Mouse (Mus musculus) stomach, embryonic 14.5 days (tissue): ENCODE measurements around the gene Aicda. TPM values are rescaled to one million over a fixed set of nuclear protein-coding genes. Genes with fewer than 3 reads are reported as not detected.

Source experiments
- ATAC-seq: fragments of 200-750 bp; cut with Nextera tagmentation; 2 replicates; pipeline ENCODE4 v1.8.0; 2017; ENCODE audit warnings: low read depth, moderate TSS enrichment; ENCODE audit not compliant: insufficient number of reproducible peaks, insufficient read depth, low FRiP score
- H3K27ac ChIP-seq: fragments of 300-500 bp; sonication (generic); 2 replicates; pipeline ENCODE4 v1.5.1; 2014; ENCODE audit warnings: mild to moderate bottlenecking, low read length, moderate library complexity, mixed read lengths
- H3K27me3 ChIP-seq: fragments of 300-500 bp; sonication (generic); 2 replicates; pipeline ENCODE4 v1.6.1; 2014; ENCODE audit warnings: low read length, control low read depth, mixed read lengths; ENCODE audit not compliant: control insufficient read depth, insufficient read depth
- H3K36me3 ChIP-seq: fragments of 300-500 bp; sonication (generic); 2 replicates; pipeline ENCODE4 v1.6.1; 2014; ENCODE audit warnings: mild to moderate bottlenecking, control low read depth, low read length, moderate library complexity, mixed read lengths; ENCODE audit not compliant: control insufficient read depth, insufficient read depth
- H3K4me1 ChIP-seq: fragments of 300-500 bp; sonication (generic); 2 replicates; pipeline ENCODE4 v1.6.1; 2014; ENCODE audit warnings: low read length, control low read depth, mixed read lengths; ENCODE audit not compliant: control insufficient read depth, insufficient read depth
- H3K4me2 ChIP-seq: fragments of 300-500 bp; sonication (generic); replicated peaks from 2 replicates; pipeline ENCODE4 v1.6.1; 2014; ENCODE audit warnings: low read depth, low read length, control low read depth
- H3K4me3 ChIP-seq: fragments of 300-500 bp; sonication (generic); 2 replicates; pipeline ENCODE4 v1.5.1; 2014; ENCODE audit warnings: low read depth, low read length, control low read depth
- H3K9ac ChIP-seq: fragments of 300-500 bp; sonication (generic); replicated peaks from 2 replicates; pipeline ENCODE4 v1.6.1; 2014; ENCODE audit warnings: low read depth, mild to moderate bottlenecking, control low read depth, low read length, moderate library complexity, mixed read lengths
- H3K9me3 ChIP-seq: fragments of 300-500 bp; sonication (generic); 2 replicates; pipeline ENCODE4 v1.6.1; 2016; ENCODE audit warnings: low read depth, low read length, control low read depth; ENCODE audit not compliant: control insufficient read depth
- WGBS: fragments of 180-500 bp; shearing (Covaris S2); extraction: QIAGEN DNeasy Blood & Tissue Kit; methylation state at CpG from one replicate; pipeline ENCODE4 v1.1.7; 2014; 5-methylcytosine and 5-hydroxymethylcytosine counted together
- polyA plus RNA-seq: library from polyadenylated mRNA; unstranded; fragments of >200 nt; fragmentation: Nextera tagmentation; extraction: Ambion mirVana; gene quantifications from 2 replicates; pipeline ENCODE4 v1.2.1, GENCODE M21; 2014

Gene Aicda
- polyA plus RNA-seq, 1 experiment from 2014 or later = not detected

DNA sequence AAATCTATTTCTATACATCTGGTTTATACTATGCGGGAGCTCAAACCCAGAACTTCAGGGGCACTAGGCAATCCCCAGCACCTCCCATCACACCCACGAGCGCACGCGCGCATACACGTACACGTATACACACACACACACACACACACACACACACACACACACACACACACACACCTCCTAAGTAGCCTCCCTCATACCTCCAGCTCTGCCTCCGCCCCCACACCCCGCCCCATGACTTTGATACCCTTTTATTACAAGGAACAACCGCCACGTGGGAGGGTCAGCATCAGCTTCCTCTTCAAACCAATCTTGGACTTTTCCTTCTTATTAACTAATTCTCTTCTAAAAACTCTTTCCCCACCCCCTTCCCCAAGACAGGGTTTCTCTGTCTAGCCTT is 54.1 kb downstream of the Aicda start:
- Histone ChIP-seq H3K4me2 (no peak overlapping the region), H3K27ac (no peak overlapping the region), H3K9me3 (no peaks in the 10 kb centered on the region), H3K4me3 (no peak overlapping the region), H3K9ac (no peak overlapping the region), H3K27me3 (no peaks in the 10 kb centered on the region), H3K36me3 (no peaks in the 10 kb centered on the region), H3K4me1 (no peaks in the 10 kb centered on the region)
- no peak for ATAC-seq
- WGBS = 89% methylated on average over 12 of the region's 12 CpGs

DNA sequence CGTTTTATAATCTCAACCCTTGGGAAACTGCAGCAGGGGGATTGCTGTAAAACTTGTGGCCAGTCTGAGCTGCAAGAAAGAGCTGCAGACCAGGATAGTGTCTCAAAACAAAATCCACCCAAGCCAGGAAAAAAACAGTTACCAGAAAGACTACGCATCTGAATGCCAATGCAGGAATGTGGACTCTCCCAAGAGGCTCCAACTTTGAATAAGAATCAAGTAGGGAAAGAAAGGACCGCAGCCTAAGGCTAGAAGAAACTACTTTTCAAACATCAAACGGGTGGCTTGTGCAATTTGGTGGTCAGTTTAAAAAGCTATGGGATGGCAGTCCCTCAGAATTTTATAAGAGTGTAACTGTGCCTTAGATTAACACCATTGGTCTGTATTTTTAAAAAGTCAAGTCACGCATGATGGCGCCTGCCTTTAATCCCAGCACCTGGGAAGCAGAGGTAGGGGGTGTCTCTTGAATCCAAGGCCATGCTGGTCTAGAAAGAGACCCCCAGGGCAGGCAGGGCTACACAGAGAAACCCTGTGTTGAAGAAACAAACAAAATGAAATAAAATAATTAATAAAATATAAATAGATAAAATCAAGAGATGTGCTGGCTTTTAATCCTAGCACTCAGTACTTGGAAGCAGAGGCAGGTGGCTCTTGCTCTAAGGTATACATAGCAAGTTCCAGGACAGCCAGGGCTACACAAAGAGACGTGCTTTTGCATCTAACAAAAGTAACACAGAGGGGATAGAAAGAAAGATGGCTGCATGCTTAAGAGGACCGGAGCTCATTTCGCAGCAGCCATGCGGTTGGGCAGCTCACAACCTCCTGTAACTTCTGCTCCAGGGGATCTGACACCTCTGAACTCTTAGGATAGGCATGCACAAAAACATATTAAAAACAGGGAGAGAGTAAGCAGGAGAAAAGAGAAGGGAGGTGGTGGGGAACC is 55.1 kb downstream of the Aicda start:
- Histone ChIP-seq H3K27ac (no peak overlapping the region), H3K4me2 (no peak overlapping the region), H3K4me1 (no peaks in the 10 kb centered on the region), H3K9ac (no peak overlapping the region), H3K4me3 (no peak overlapping the region), H3K27me3 (no peaks in the 10 kb centered on the region), H3K9me3 (no peaks in the 10 kb centered on the region), H3K36me3 (no peaks in the 10 kb centered on the region)
- WGBS = 78% methylated on average over 10 of the region's 10 CpGs
- no peak for ATAC-seq

DNA sequence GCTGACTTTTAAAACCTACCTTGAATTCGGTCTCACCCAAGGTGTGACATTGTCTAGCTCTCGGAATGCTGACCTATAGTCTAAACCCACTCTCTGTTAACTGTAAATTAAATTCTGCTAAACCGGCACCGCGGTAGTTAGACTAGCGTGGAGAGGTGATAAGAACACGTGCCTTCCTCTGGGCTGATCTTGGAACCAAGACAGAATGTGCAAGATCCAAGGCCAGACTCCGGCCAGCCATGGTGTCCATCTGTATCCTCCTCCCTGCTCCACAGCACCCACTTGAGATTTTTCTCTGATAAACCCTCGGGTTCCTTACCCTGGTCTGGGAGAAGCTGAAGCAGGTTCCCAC is 55.8 kb downstream of the Aicda start:
- H3K9ac ChIP-seq = no peak overlapping the region
- WGBS = 62% methylated on average over 9 of the region's 9 CpGs
- H3K36me3 ChIP-seq = no peaks in the 10 kb centered on the region
- no peaks in the 10 kb centered on the region for H3K9me3 ChIP-seq
- H3K4me2 ChIP-seq = no peak overlapping the region
- H3K27ac ChIP-seq = no peak overlapping the region
- no peak for ATAC-seq
- no peaks in the 10 kb centered on the region for H3K4me1 ChIP-seq
- no peaks in the 10 kb centered on the region for H3K27me3 ChIP-seq
- H3K4me3 ChIP-seq = no peak overlapping the region

DNA sequence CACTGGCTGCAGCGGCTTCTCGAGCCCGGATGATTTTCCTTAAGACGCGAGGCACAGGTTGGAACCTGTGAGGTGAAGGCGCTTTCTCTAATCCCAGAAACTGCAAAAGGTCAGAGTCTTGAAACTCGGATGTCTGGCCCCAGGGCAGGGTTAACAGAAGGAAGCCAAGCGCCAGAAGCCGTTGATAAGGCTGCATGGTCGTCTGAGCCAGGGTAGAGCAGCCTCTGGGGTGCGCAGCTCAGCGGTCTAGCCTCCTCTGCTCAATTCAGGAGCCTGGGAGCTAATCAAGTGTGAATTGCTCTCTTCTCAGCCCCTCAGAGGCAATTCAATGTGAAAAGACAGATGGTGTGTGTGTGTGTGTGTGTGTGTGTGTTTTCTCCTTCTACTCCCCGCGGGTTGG is 56.2 kb downstream of the Aicda start, which contains the start of gene Gdf3:
Gene Gdf3 (minus strand): TSS at position 317 of the 400 bp plus-strand sequence.
- no peaks in the 10 kb centered on the region for H3K9me3 ChIP-seq
- 42% methylated on average over 14 of the region's 14 CpGs for WGBS
- H3K27me3 ChIP-seq = no peaks in the 10 kb centered on the region
- no peak within 1 kb of the TSS for H3K9ac ChIP-seq
- H3K36me3 ChIP-seq = no peaks in the 10 kb centered on the region
- no peak for ATAC-seq
- H3K27ac ChIP-seq = no peak within 1 kb of the TSS
- H3K4me2 ChIP-seq = no peak within 1 kb of the TSS
- no peak within 1 kb of the TSS for H3K4me3 ChIP-seq
- no peaks in the 10 kb centered on the region for H3K4me1 ChIP-seq

- no peaks in the 10 kb centered on the region for H3K27me3 ChIP-seq
- H3K9ac ChIP-seq = no peak overlapping the region
- H3K4me2 ChIP-seq = no peak overlapping the region
- no peak overlapping the region for H3K27ac ChIP-seq
- no peaks in the 10 kb centered on the region for H3K36me3 ChIP-seq
- WGBS = 82% methylated on average over 4 of the region's 4 CpGs
- ATAC-seq = no peak
- no peaks in the 10 kb centered on the region for H3K9me3 ChIP-seq
- no peak overlapping the region for H3K4me3 ChIP-seq
- no peaks in the 10 kb centered on the region for H3K4me1 ChIP-seq
Measured at GRCm38 (mm10) chr6:122612426-122612825, 58.8 kb downstream of the Aicda start.

Other genes with a start within 250 kb of the Aicda start
- 108 and 118 TPM in 2 replicates for gene M6pr, start 245.1 kb upstream of the Aicda start, polyA plus RNA-seq
- 23.4 and 25.9 TPM in 2 replicates for gene Phc1, start 213.2 kb upstream of the Aicda start, polyA plus RNA-seq
- 22.9 and 24.1 TPM in 2 replicates for gene Rimklb, start 55.0 kb upstream of the Aicda start, polyA plus RNA-seq
- 20.5 and 21.1 TPM in 2 replicates for gene Mfap5, start 48.0 kb upstream of the Aicda start, polyA plus RNA-seq
- gene Apobec1, start 48.6 kb downstream of the Aicda start, polyA plus RNA-seq = 3.9 and 4.6 TPM in 2 replicates
- not detected in 2 replicates for gene Gdf3, start 56.3 kb downstream of the Aicda start, polyA plus RNA-seq
- gene Dppa3, start 72.6 kb downstream of the Aicda start, polyA plus RNA-seq = not detected in 2 replicates
- 0.13 and 0.32 TPM in 2 replicates for gene Nanog, start 153.7 kb downstream of the Aicda start, polyA plus RNA-seq
- 12.8 and 14.2 TPM in 2 replicates for gene Slc2a3, start 247.8 kb downstream of the Aicda start, polyA plus RNA-seq